Mouse (Mus musculus): ENCODE measurements around the gene Mrvi1. TPM values are rescaled to one million over a fixed set of nuclear protein-coding genes. Genes with fewer than 3 reads are reported as not detected.

Gene Mrvi1
- polyA plus RNA-seq, 1 experiment: 1.2 TPM

DNA sequence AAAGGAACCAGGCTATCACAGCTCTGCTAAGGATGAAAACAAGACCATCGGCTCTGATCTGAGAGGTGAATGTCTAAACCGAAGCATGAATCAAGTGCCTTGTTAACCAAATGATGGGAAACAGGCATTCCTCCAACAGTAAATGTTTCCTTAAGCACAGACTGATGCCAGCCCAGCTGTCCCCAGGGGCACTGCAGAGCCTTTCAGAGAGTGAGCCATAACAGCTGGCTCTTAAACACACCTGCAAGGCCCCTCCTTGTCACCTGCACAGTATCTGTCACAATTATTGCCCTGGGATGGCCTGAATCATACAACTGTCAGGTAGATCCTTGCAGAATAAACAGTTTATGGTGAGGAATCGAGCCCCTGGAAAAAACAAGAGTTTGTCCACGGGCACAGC lies 8.8 kb downstream of the Mrvi1 start:
- H3K79me2 ChIP-seq (ENCODE audit: control insufficient read depth, insufficient read depth): no peaks in the 10 kb centered on the region
- no peak overlapping the region for H3ac ChIP-seq (ENCODE audit: control insufficient read depth, insufficient read length)
- no peak for TF ChIP-seq E2F4 (IDR thresholded peaks at IDR 0.05; ENCODE audit: insufficient read depth)
- no peak for TF ChIP-seq SRF (IDR thresholded peaks at IDR 0.05; ENCODE audit: control insufficient read depth, insufficient read length, low read depth)
- TF ChIP-seq CEBPB (IDR thresholded peaks at IDR 0.05; ENCODE audit: insufficient read depth, poor library complexity, severe bottlenecking): no peak
- no peak for TF ChIP-seq REST (IDR thresholded peaks at IDR 0.05; ENCODE audit: insufficient read depth, insufficient read length)
- TF ChIP-seq MYOD1 (IDR thresholded peaks at IDR 0.05; ENCODE audit: control insufficient read depth in 1 of 3, insufficient read length in 2 of 3, low read depth in 2 of 3): peak in 1 of 3 experiments; percentile 29
- no peak for TF ChIP-seq POLR2AphosphoS2 (IDR thresholded peaks at IDR 0.05; ENCODE audit: insufficient read length, low read depth)
- no peak for TF ChIP-seq TCF12 (IDR thresholded peaks at IDR 0.05; ENCODE audit: insufficient read depth, poor library complexity, severe bottlenecking)
- no peak for TF ChIP-seq POLR2A (IDR thresholded peaks at IDR 0.05; ENCODE audit: insufficient read length, low read depth)
- no peaks in the 10 kb centered on the region for H3K36me3 ChIP-seq (ENCODE audit: control insufficient read depth, insufficient read depth)
- H3K4me3 ChIP-seq: no peak overlapping the region
- no peaks in the 10 kb centered on the region for H3K27me3 ChIP-seq (ENCODE audit: control insufficient read depth, insufficient read depth, insufficient read length)
- no peak overlapping the region for H3K4me2 ChIP-seq (ENCODE audit: low read depth)

DNA sequence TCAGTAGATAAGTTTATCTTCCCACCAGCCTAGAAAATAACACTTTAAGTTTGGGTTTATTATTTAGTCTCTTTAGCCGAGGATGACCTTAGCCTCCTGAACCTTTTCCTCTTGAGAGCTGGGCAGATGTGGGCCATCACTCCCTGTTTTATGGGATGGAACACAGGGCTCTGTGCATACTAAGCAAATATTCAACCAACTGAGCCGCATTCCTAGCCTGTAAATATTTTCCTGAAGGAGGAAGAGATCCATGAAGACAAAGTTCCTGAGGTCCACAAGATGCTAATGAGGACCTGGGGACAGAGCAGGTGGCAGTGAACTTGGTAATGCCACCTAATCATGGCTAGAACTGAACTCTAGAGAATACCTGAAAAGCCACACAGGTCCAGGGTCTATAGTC lies 9.5 kb downstream of the Mrvi1 start:
- Histone ChIP-seq H3K4me3 (no peak overlapping the region), H3K4me2 (ENCODE audit: low read depth) (no peak overlapping the region), H3K27me3 (ENCODE audit: control insufficient read depth, insufficient read depth, insufficient read length) (no peaks in the 10 kb centered on the region), H3K79me2 (ENCODE audit: control insufficient read depth, insufficient read depth) (no peaks in the 10 kb centered on the region), H3ac (ENCODE audit: control insufficient read depth, insufficient read length) (no peak overlapping the region), H3K36me3 (ENCODE audit: control insufficient read depth, insufficient read depth) (no peaks in the 10 kb centered on the region)
- TF ChIP-seq SRF (IDR thresholded peaks at IDR 0.05; ENCODE audit: control insufficient read depth, insufficient read length, low read depth) (no peak), CEBPB (IDR thresholded peaks at IDR 0.05; ENCODE audit: insufficient read depth, poor library complexity, severe bottlenecking) (no peak), POLR2AphosphoS2 (IDR thresholded peaks at IDR 0.05; ENCODE audit: insufficient read length, low read depth) (no peak), REST (IDR thresholded peaks at IDR 0.05; ENCODE audit: insufficient read depth, insufficient read length) (no peak), E2F4 (IDR thresholded peaks at IDR 0.05; ENCODE audit: insufficient read depth) (no peak), TCF12 (IDR thresholded peaks at IDR 0.05; ENCODE audit: insufficient read depth, poor library complexity, severe bottlenecking) (no peak), MYOG (IDR thresholded peaks at IDR 0.05; ENCODE audit: control insufficient read depth in 1 of 3, insufficient read depth in 1 of 3, insufficient read length in 2 of 3, low read depth in 2 of 3) (no peak), POLR2A (IDR thresholded peaks at IDR 0.05; ENCODE audit: insufficient read length, low read depth) (no peak), TCF3 (IDR thresholded peaks at IDR 0.05; ENCODE audit: insufficient read length, low read depth) (no peak), USF1 (IDR thresholded peaks at IDR 0.05; ENCODE audit: low read depth) (no peak), MAX (IDR thresholded peaks at IDR 0.05; ENCODE audit: low read depth) (no peak), MYOD1 (IDR thresholded peaks at IDR 0.05; ENCODE audit: control insufficient read depth in 1 of 3, insufficient read length in 2 of 3, low read depth in 2 of 3) (no peak)

DNA sequence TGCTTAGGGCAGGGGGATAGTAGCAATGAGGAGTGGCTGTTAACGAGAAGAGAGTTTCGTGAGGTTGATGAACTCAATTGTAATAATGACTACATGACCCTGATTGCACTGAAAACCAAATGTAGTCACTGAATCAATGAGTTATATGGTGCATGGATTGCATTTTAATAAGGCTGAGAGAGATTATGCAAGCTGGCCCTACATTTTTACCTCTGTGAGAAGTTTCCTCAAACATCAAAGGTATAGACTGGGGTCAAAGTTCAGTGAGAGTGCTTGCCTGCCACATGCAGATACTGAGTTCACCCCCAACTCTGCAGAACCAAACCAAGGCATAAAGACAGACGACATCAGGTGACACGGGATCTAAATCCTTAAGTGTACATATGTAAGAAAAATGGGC lies 14.9 kb downstream of the Mrvi1 start:
- H3K4me3 ChIP-seq: no peak overlapping the region
- no peak overlapping the region for H3ac ChIP-seq (ENCODE audit: control insufficient read depth, insufficient read length)
- H3K4me2 ChIP-seq (ENCODE audit: low read depth): no peak overlapping the region
- TF ChIP-seq MAX (IDR thresholded peaks at IDR 0.05; ENCODE audit: low read depth) (no peak), POLR2A (IDR thresholded peaks at IDR 0.05; ENCODE audit: insufficient read length, low read depth) (no peak), REST (IDR thresholded peaks at IDR 0.05; ENCODE audit: insufficient read depth, insufficient read length) (no peak), TCF3 (IDR thresholded peaks at IDR 0.05; ENCODE audit: insufficient read length, low read depth) (no peak)
- H3K79me2 ChIP-seq (ENCODE audit: control insufficient read depth, insufficient read depth): no peaks in the 10 kb centered on the region
- H3K36me3 ChIP-seq (ENCODE audit: control insufficient read depth, insufficient read depth): no peaks in the 10 kb centered on the region
- no peaks in the 10 kb centered on the region for H3K27me3 ChIP-seq (ENCODE audit: control insufficient read depth, insufficient read depth, insufficient read length)

DNA sequence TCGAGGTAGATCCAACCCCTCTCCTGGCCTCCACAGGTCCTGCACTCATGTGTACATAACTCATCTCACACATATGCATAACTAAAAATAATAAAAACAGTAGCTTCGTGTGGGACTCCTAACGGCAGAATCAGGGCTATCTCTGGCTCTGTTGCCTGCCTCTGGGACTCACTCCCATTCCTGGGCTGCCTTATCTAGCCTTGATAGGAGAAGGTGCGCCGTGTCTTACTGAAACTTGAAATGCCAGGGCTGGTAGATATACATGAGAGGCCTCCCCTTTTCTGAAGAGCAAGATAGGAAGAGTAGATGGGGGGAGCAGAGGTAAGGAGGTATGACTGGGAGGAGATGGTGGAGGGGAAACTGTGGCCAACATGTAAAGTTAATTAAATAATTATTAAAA lies 15.4 kb downstream of the Mrvi1 start:
- Histone ChIP-seq H3K79me2 (ENCODE audit: control insufficient read depth, insufficient read depth) (no peaks in the 10 kb centered on the region), H3K36me3 (ENCODE audit: control insufficient read depth, insufficient read depth) (no peaks in the 10 kb centered on the region), H3ac (ENCODE audit: control insufficient read depth, insufficient read length) (no peak overlapping the region), H3K4me2 (ENCODE audit: low read depth) (no peak overlapping the region), H3K4me3 (no peak overlapping the region), H3K27me3 (ENCODE audit: control insufficient read depth, insufficient read depth, insufficient read length) (no peaks in the 10 kb centered on the region)
- TF ChIP-seq MYOG (IDR thresholded peaks at IDR 0.05; ENCODE audit: control insufficient read depth in 1 of 3, insufficient read depth in 1 of 3, insufficient read length in 2 of 3, low read depth in 2 of 3): no peak
- no peak for TF ChIP-seq CEBPB (IDR thresholded peaks at IDR 0.05; ENCODE audit: insufficient read depth, poor library complexity, severe bottlenecking)
- no peak for TF ChIP-seq POLR2AphosphoS2 (IDR thresholded peaks at IDR 0.05; ENCODE audit: insufficient read length, low read depth)
- no peak for TF ChIP-seq USF1 (IDR thresholded peaks at IDR 0.05; ENCODE audit: low read depth)
- no peak for TF ChIP-seq MYOD1 (IDR thresholded peaks at IDR 0.05; ENCODE audit: control insufficient read depth in 1 of 3, insufficient read length in 2 of 3, low read depth in 2 of 3)
- TF ChIP-seq SRF (IDR thresholded peaks at IDR 0.05; ENCODE audit: control insufficient read depth, insufficient read length, low read depth): no peak
- no peak for TF ChIP-seq TCF3 (IDR thresholded peaks at IDR 0.05; ENCODE audit: insufficient read length, low read depth)
- no peak for TF ChIP-seq MAX (IDR thresholded peaks at IDR 0.05; ENCODE audit: low read depth)

DNA sequence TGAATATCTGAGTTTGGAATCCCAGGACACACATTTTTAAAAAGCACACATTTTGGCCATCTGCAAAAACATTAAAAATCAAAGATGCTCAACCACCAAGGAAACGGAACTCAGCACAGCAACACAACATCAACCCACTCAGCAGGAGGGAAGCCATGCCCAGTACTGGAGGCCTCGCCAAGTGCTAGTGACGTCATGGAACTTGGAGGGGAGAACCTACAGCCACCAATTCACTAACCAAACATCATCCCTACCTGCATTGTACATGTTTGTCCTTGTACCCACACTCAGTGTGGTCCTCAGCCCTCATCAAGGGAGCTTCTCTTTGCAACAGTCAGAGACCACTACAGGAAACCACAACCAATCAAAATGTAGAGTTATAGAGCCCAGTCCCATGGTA lies 16.9 kb downstream of the Mrvi1 start:
- TF ChIP-seq SRF (IDR thresholded peaks at IDR 0.05; ENCODE audit: control insufficient read depth, insufficient read length, low read depth) (no peak), MAX (IDR thresholded peaks at IDR 0.05; ENCODE audit: low read depth) (no peak), CEBPB (IDR thresholded peaks at IDR 0.05; ENCODE audit: insufficient read depth, poor library complexity, severe bottlenecking) (no peak), E2F4 (IDR thresholded peaks at IDR 0.05; ENCODE audit: insufficient read depth) (no peak), POLR2AphosphoS2 (IDR thresholded peaks at IDR 0.05; ENCODE audit: insufficient read length, low read depth) (no peak), MYOD1 (IDR thresholded peaks at IDR 0.05; ENCODE audit: control insufficient read depth in 1 of 3, insufficient read length in 2 of 3, low read depth in 2 of 3) (no peak), POLR2A (IDR thresholded peaks at IDR 0.05; ENCODE audit: insufficient read length, low read depth) (no peak), TCF3 (IDR thresholded peaks at IDR 0.05; ENCODE audit: insufficient read length, low read depth) (no peak), REST (IDR thresholded peaks at IDR 0.05; ENCODE audit: insufficient read depth, insufficient read length) (no peak), USF1 (IDR thresholded peaks at IDR 0.05; ENCODE audit: low read depth) (no peak), MYOG (IDR thresholded peaks at IDR 0.05; ENCODE audit: control insufficient read depth in 1 of 3, insufficient read depth in 1 of 3, insufficient read length in 2 of 3, low read depth in 2 of 3) (no peak), TCF12 (IDR thresholded peaks at IDR 0.05; ENCODE audit: insufficient read depth, poor library complexity, severe bottlenecking) (no peak)
- Histone ChIP-seq H3K4me2 (ENCODE audit: low read depth) (no peak overlapping the region), H3K4me3 (no peak overlapping the region), H3ac (ENCODE audit: control insufficient read depth, insufficient read length) (no peak overlapping the region), H3K79me2 (ENCODE audit: control insufficient read depth, insufficient read depth) (no peaks in the 10 kb centered on the region), H3K27me3 (ENCODE audit: control insufficient read depth, insufficient read depth, insufficient read length) (no peaks in the 10 kb centered on the region), H3K36me3 (ENCODE audit: control insufficient read depth, insufficient read depth) (no peaks in the 10 kb centered on the region)
